Mouse (Mus musculus) midbrain, embryonic 10.5 days (tissue): Measurements from ENCODE around the gene Rpl10-ps3. TPM values are rescaled to one million over a fixed set of nuclear protein-coding genes. Genes with fewer than 3 reads are reported as not detected.

Source experiments
- DNase-seq: peaks from one replicate; pipeline ENCODE4 v3.0.0-alpha.2; 2017; ENCODE audit warnings: low spot score
- H3K27ac ChIP-seq: fragments of 300-500 bp; sonication (generic); replicated peaks from 2 replicates; pipeline ENCODE4 v1.5.1; 2016; ENCODE audit warnings: mild to moderate bottlenecking
- H3K27me3 ChIP-seq: fragments of 300-500 bp; sonication (generic); 2 replicates; pipeline ENCODE4 v1.6.1; 2016; ENCODE audit warnings: low read depth, mild to moderate bottlenecking; ENCODE audit not compliant: poor library complexity, severe bottlenecking
- H3K36me3 ChIP-seq: fragments of 300-500 bp; sonication (generic); 2 replicates; pipeline ENCODE4 v1.6.1; 2016; ENCODE audit warnings: mild to moderate bottlenecking, moderate library complexity
- H3K4me1 ChIP-seq: fragments of 300-500 bp; sonication (generic); 2 replicates; pipeline ENCODE4 v1.6.1; 2016
- H3K4me3 ChIP-seq: fragments of 300-500 bp; sonication (generic); 2 replicates; pipeline ENCODE4 v1.5.1; 2016; ENCODE audit warnings: mild to moderate bottlenecking, moderate library complexity
- H3K9me3 ChIP-seq: fragments of 300-500 bp; sonication (generic); replicated peaks from 2 replicates; pipeline ENCODE4 v1.6.1; 2016; ENCODE audit warnings: mild to moderate bottlenecking
- WGBS: fragments of 180-500 bp; shearing (Covaris S2); methylation state at CpG from one replicate; pipeline ENCODE4 v1.1.7; 2016; 5-methylcytosine and 5-hydroxymethylcytosine counted together
- polyA plus RNA-seq: library from polyadenylated mRNA; unstranded; fragments of >200 nt; fragmentation: Nextera tagmentation; extraction: Ambion mirVana; gene quantifications from 2 replicates; pipeline ENCODE4 v1.2.1, GENCODE M21; 2016

Gene Rpl10-ps3
- polyA plus RNA-seq: 146 and 192 TPM in 2 replicates

GRCm38 (mm10) chr9:50344868-50345267 is at the start of gene Rpl10-ps3:
Gene Rpl10-ps3, minus strand, starts transcription at chr9:50344968.
- DNase-seq: no peak
- no peak within 1 kb of the TSS for H3K27ac ChIP-seq
- H3K27me3 ChIP-seq: no peaks in the 10 kb centered on the region
- no peaks in the 10 kb centered on the region for H3K36me3 ChIP-seq
- no peak within 1 kb of the TSS for H3K4me3 ChIP-seq
- H3K4me1 ChIP-seq: no peaks in the 10 kb centered on the region
- no peaks in the 10 kb centered on the region for H3K9me3 ChIP-seq
- WGBS: 97% methylated on average over 11 of the region's 13 CpGs

GRCm38 (mm10) chr9:50375598-50375997 is 30.8 kb upstream of the Rpl10-ps3 start:
- no peak for DNase-seq
- WGBS: 80% methylated on average over 6 of the region's 6 CpGs
- Histone ChIP-seq H3K27ac (no peak overlapping the region), H3K9me3 (no peaks in the 10 kb centered on the region), H3K4me1 (peaks cover 5% of the 10 kb centered on the region), H3K27me3 (no peaks in the 10 kb centered on the region), H3K4me3 (no peak overlapping the region), H3K36me3 (no peaks in the 10 kb centered on the region)

GRCm38 (mm10) chr9:50374666-50375065 is 29.9 kb upstream of the Rpl10-ps3 start:
- no peaks in the 10 kb centered on the region for H3K36me3 ChIP-seq
- peaks cover 5% of the 10 kb centered on the region for H3K4me1 ChIP-seq
- no peaks in the 10 kb centered on the region for H3K9me3 ChIP-seq
- no peak for DNase-seq
- no peaks in the 10 kb centered on the region for H3K27me3 ChIP-seq
- H3K4me3 ChIP-seq: no peak overlapping the region
- H3K27ac ChIP-seq: no peak overlapping the region
- WGBS: 82% methylated on average over 5 of the region's 5 CpGs

DNA sequence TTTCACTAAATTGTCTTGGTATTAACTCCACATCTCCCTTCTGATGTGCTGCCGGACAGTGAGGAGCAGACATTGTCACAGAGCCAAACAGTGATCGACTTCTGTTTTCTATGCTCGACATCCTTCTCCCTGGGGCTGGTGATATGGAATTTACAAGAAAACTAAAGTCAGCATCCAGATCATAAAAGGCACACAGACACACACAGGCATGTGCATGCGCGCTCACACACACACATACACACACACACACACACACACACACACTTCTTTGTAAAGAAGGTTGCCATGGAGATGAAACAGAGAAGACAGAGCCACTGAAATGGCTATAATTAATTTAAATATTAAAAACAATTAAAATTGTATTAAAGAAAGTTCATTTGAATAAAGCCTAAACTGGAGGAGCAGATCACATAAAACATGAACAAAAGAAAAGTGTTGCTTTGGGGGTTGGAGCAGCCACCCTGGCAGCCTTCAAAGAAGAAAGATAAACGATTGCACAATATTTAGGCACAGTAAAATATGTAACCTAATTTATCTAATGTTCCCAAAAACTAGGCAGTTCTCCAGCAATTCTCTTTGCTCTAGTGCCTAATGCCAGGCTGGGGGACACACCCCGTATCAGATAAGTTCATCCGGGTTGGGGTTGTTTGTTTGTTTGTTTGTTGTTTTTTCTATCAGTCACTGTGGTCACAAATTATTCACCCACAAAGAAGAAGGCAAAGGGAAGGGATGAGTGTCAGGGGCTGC is 24.0 kb upstream of the Rpl10-ps3 start:
- WGBS: 92% methylated on average over 8 of the region's 8 CpGs
- Histone ChIP-seq H3K4me3 (no peak overlapping the region), H3K4me1 (peaks cover 4% of the 10 kb centered on the region; the same call in 1 of the 2 replicates), H3K27me3 (no peaks in the 10 kb centered on the region), H3K27ac (no peak overlapping the region), H3K9me3 (no peaks in the 10 kb centered on the region), H3K36me3 (no peaks in the 10 kb centered on the region)
- DNase-seq: no peak

DNA sequence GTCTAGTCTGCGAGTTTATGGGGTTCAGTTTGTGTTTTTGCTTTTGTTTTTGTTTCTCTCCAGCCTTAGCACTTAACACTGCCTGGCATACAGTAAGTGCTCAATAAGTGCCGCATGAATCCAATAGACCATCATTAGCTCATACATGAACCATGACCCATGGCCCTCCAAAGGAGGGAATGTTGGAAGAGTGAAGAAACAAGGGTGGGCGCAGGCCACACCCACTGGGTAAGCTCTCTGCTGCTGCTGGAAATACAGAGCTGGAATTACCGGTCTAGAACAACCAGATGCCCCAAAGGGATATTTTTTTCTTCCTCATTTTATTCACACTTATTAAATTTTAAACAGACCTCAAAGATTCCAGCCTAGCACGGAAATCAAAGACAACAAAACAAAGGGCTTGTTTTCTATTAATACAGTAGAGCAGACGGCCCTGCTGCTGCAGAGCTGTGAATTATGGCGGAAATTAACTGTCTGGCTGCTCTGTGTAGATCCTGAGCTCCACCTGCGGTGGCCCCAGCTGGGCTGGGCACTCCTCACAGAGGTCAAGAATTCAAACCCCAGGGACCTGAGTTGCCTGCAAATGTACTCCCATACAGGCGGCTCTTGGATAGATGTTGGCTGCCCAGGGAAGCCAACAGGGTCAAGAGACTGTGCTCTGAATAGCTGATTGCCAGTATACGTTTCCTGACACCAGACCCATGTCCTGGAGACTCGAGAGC is 20.5 kb upstream of the Rpl10-ps3 start:
- no peak for DNase-seq
- no peak overlapping the region for H3K27ac ChIP-seq

GRCm38 (mm10) chr9:50363962-50364361 is 19.2 kb upstream of the Rpl10-ps3 start:
- 81% methylated on average over 2 of the region's 2 CpGs for WGBS
- no peaks in the 10 kb centered on the region for H3K9me3 ChIP-seq
- H3K4me3 ChIP-seq: no peak overlapping the region
- H3K36me3 ChIP-seq: no peaks in the 10 kb centered on the region
- H3K27me3 ChIP-seq: no peaks in the 10 kb centered on the region
- H3K4me1 ChIP-seq: peaks cover 4% of the 10 kb centered on the region; the same call in 1 of the 2 replicates
- no peak for DNase-seq
- no peak overlapping the region for H3K27ac ChIP-seq

More for the DNA sequence above, 20.5 kb upstream of the Rpl10-ps3 start:
- H3K4me3 ChIP-seq: no peak overlapping the region
- H3K4me1 ChIP-seq: peaks cover 4% of the 10 kb centered on the region; the same call in 1 of the 2 replicates
- H3K36me3 ChIP-seq: no peaks in the 10 kb centered on the region
- no peaks in the 10 kb centered on the region for H3K27me3 ChIP-seq
- H3K9me3 ChIP-seq: no peaks in the 10 kb centered on the region
- 76% methylated on average over 11 of the region's 11 CpGs for WGBS

DNA sequence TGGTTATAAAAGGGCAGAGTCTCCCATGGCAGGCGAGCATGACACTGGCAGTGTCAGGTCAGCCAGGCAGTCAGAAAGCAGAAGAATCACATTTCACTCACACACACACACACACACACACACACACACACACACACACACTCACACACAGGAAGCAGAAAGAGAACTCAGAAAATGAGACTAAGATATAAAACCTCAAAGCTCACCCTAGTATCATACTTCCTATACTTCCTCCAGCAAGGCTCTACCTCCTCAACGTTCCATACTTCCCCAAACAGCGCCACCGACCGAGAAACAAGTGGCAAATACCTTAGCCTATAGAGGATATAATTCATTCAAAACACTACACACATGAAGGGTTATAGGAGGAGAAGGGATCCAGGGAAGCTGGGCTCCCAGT is 18.5 kb upstream of the Rpl10-ps3 start:
- no peak for DNase-seq
- H3K27ac ChIP-seq: no peak overlapping the region
- peaks cover under 1% of the 10 kb centered on the region; the same call in 1 of the 2 replicates for H3K4me1 ChIP-seq
- H3K36me3 ChIP-seq: no peaks in the 10 kb centered on the region
- H3K9me3 ChIP-seq: no peaks in the 10 kb centered on the region
- H3K27me3 ChIP-seq: no peaks in the 10 kb centered on the region
- no peak overlapping the region for H3K4me3 ChIP-seq
- 84% methylated on average over 5 of the region's 5 CpGs for WGBS

- Histone ChIP-seq H3K4me1 (no peaks in the 10 kb centered on the region), H3K36me3 (no peaks in the 10 kb centered on the region), H3K9me3 (no peaks in the 10 kb centered on the region), H3K27me3 (no peaks in the 10 kb centered on the region), H3K4me3 (no peak overlapping the region), H3K27ac (no peak overlapping the region)
- WGBS: 74% methylated on average over 3 of the region's 3 CpGs
- no peak for DNase-seq
Measured at GRCm38 (mm10) chr9:50362556-50362955, 17.8 kb upstream of the Rpl10-ps3 start.

- WGBS: 78% methylated on average over 3 of the region's 3 CpGs
- no peaks in the 10 kb centered on the region for H3K36me3 ChIP-seq
- H3K4me1 ChIP-seq: no peaks in the 10 kb centered on the region
- no peak overlapping the region for H3K27ac ChIP-seq
- H3K4me3 ChIP-seq: no peak overlapping the region
- H3K27me3 ChIP-seq: no peaks in the 10 kb centered on the region
- H3K9me3 ChIP-seq: no peaks in the 10 kb centered on the region
- DNase-seq: no peak
Measured at GRCm38 (mm10) chr9:50360370-50360769, 15.6 kb upstream of the Rpl10-ps3 start.

DNA sequence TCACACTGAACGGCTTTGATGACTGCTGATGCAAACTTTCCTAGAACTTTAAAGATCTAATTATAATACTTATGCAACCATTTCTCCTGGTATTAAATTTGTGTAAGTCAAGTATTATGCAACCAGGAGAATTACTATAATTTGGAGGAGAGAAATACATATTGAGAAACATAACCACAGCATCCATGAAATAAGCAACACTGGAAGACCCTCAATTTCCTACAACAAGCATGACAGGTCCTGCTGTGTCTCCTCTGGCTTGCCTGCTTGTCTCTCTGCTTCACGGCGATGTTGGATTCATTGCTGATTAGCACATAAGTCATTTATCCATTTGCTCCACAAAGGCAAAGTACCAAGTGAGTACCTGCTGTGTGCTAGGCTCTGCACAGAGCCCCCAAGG is 12.6 kb upstream of the Rpl10-ps3 start:
- WGBS: 73% methylated on average over 3 of the region's 3 CpGs
- H3K4me3 ChIP-seq: no peak overlapping the region
- H3K36me3 ChIP-seq: no peaks in the 10 kb centered on the region
- H3K27ac ChIP-seq: no peak overlapping the region
- H3K4me1 ChIP-seq: no peaks in the 10 kb centered on the region
- no peaks in the 10 kb centered on the region for H3K9me3 ChIP-seq
- no peaks in the 10 kb centered on the region for H3K27me3 ChIP-seq
- DNase-seq: no peak

DNA sequence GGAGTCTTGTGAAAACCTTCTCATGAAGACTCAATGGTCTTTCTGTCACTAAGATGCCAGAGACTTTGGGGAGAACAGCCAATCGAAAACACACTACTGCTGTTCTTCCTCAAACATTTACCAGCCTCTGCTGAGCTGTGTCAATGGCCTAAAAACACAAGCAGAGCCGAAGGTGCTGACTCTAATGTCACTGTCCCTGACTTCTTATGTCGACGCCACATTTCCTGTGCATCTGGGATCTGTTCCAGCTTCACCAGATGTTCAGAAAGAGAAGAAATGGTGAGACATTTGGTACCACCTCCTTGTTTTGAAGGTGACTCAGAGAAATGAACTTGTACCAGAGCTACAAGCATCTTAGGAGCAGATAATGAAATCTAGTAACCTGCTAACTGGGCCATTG is 7.0 kb upstream of the Rpl10-ps3 start:
- 88% methylated on average over 4 of the region's 4 CpGs for WGBS
- no peak for DNase-seq
- no peak overlapping the region for H3K4me3 ChIP-seq
- H3K27ac ChIP-seq: no peak overlapping the region
- no peaks in the 10 kb centered on the region for H3K36me3 ChIP-seq
- no peaks in the 10 kb centered on the region for H3K27me3 ChIP-seq
- H3K4me1 ChIP-seq: no peaks in the 10 kb centered on the region
- no peaks in the 10 kb centered on the region for H3K9me3 ChIP-seq

DNA sequence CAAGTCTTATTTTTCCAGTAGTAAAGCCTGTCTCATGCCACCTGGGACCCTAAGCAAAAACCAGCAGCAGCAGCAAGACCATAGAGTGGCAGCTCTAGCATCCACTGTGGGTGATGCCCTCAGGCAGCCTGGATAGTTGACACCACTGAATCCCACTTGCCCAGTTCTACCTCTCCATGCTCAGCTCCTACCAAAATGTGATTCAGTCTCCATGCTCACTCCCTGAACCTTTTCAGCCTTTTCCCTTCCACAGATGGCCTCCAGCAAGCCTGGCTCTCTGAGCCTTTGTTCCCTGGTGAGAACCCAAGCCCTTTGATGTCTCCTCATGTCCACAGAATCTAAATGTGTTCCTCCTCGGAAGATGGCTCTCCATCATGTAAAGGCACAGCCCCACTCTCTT is 5.8 kb upstream of the Rpl10-ps3 start:
- Histone ChIP-seq H3K27ac (no peak overlapping the region), H3K4me1 (no peaks in the 10 kb centered on the region), H3K4me3 (no peak overlapping the region), H3K27me3 (no peaks in the 10 kb centered on the region), H3K9me3 (no peaks in the 10 kb centered on the region), H3K36me3 (no peaks in the 10 kb centered on the region)
- DNase-seq: no peak
- WGBS: 79% methylated on average over 1 of the region's 1 CpGs

- Histone ChIP-seq H3K4me3 (no peak overlapping the region), H3K9me3 (no peaks in the 10 kb centered on the region), H3K36me3 (no peaks in the 10 kb centered on the region), H3K27ac (no peak overlapping the region), H3K4me1 (no peaks in the 10 kb centered on the region), H3K27me3 (no peaks in the 10 kb centered on the region)
- 89% methylated on average over 3 of the region's 3 CpGs for WGBS
- no peak for DNase-seq
Measured at GRCm38 (mm10) chr9:50349156-50349555, 4.4 kb upstream of the Rpl10-ps3 start.
